In the genomic region with DNA sequence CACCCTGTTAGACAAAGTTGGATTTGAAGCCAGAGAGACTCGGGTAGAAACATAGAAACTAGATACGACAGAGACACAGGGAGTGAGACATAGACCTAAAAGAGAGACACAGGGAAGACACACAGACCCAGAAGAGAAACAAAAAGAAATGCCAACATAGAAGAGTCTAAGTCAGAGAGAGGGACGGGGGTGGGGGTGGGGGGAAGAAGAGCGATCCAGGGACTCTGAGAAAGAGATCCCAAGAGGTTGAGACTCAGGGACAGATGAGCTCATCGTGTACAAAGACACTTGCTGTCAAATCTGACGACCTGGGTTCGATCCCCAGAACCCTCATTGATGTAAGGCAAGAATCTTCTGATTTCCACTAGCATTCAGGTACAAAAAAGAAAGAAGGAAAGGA, we compare ENCODE assay signal across 8 mouse cellular contexts. TPM values are rescaled to one million over a fixed set of nuclear protein-coding genes. Genes with fewer than 3 reads are reported as not detected.
A peak's percentile ranks its signal among the peaks of the same experiment; 100 is the strongest.
DNase-seq lines count a peak whose midpoint lies in the region; ATAC-seq lines count a peak whose summit lies in the region.

No protein-coding gene starts in this region.

- no peaks in the 10 kb centered on the region for H3K36me3 ChIP-seq in kidney, embryonic 16.5 days (ENCODE audit: insufficient read depth, low read length)
- no peaks in the 10 kb centered on the region for H3K36me3 ChIP-seq in hindbrain, embryonic 12.5 days
- H3K36me3 ChIP-seq in midbrain, embryonic 11.5 days (ENCODE audit: control insufficient read depth, insufficient read depth, low read length), result no peaks in the 10 kb centered on the region

- H3K4me1 ChIP-seq in kidney, embryonic 16.5 days (ENCODE audit: insufficient read depth, low read length), result peaks cover 26% of the 10 kb centered on the region
- H3K4me1 ChIP-seq in brown adipose tissue, adult 24 weeks (ENCODE audit: control insufficient read depth, insufficient read depth, insufficient read length, low read length), result peaks cover 2% of the 10 kb centered on the region; the same call in 1 of the 2 replicates
- peaks cover 20% of the 10 kb centered on the region for H3K4me1 ChIP-seq in hindbrain, embryonic 12.5 days
- H3K4me1 ChIP-seq in midbrain, embryonic 11.5 days (ENCODE audit: control insufficient read depth, insufficient read depth, low read length), result peaks cover 11% of the 10 kb centered on the region

- no peaks in the 10 kb centered on the region for H3K9me3 ChIP-seq in kidney, embryonic 16.5 days (ENCODE audit: low read length)
- no peaks in the 10 kb centered on the region for H3K9me3 ChIP-seq in hindbrain, embryonic 12.5 days (replicated peaks)
- no peaks in the 10 kb centered on the region for H3K9me3 ChIP-seq in midbrain, embryonic 11.5 days (ENCODE audit: control insufficient read depth, low read length)

- peaks cover 43% of the 10 kb centered on the region for H3K27me3 ChIP-seq in kidney, embryonic 16.5 days (ENCODE audit: insufficient read depth, low read length)
- peaks cover 57% of the 10 kb centered on the region for H3K27me3 ChIP-seq in hindbrain, embryonic 12.5 days
- peaks cover 44% of the 10 kb centered on the region for H3K27me3 ChIP-seq in midbrain, embryonic 11.5 days (ENCODE audit: control insufficient read depth, insufficient read depth, low read length)

- H3K4me2 ChIP-seq in kidney, embryonic 16.5 days (replicated peaks; ENCODE audit: low read depth, low read length), result peak overlapping the region; percentile 89
- peak overlapping the region; percentile 48; the same call in 1 of the 2 replicates for H3K4me2 ChIP-seq in hindbrain, embryonic 12.5 days (replicated peaks)
- peak overlapping the region; percentile 49 for H3K4me2 ChIP-seq in midbrain, embryonic 11.5 days

- DNase-seq in kidney, adult 11 months, result no peak
- DNase-seq in midbrain, embryonic 11.5 days (ENCODE audit: low spot score, missing footprints), result peak; percentile 86
- DNase-seq in right cerebral cortex, adult 18-20 months, result no peak
- no peak for DNase-seq in adrenal gland, adult 18-20 months (ENCODE audit: low spot score in 2 of 2)
- DNase-seq in cerebellum, adult 9-10 months, result no peak

- no peak overlapping the region for H3K27ac ChIP-seq in kidney, embryonic 16.5 days (ENCODE audit: low read length)
- H3K27ac ChIP-seq in brown adipose tissue, adult 24 weeks (replicated peaks; ENCODE audit: low read depth, low read length), result no peak overlapping the region
- no peak overlapping the region for H3K27ac ChIP-seq in hindbrain, embryonic 12.5 days
- no peak overlapping the region for H3K27ac ChIP-seq in midbrain, embryonic 11.5 days (ENCODE audit: low read depth, low read length)

- ATAC-seq in kidney, embryonic 16.5 days (ENCODE audit: low FRiP score, low TSS enrichment), result no peak
- ATAC-seq in hindbrain, embryonic 12.5 days (ENCODE audit: low FRiP score), result no peak
- ATAC-seq in midbrain, embryonic 11.5 days (ENCODE audit: low FRiP score), result no peak

- H3K9ac ChIP-seq in kidney, embryonic 16.5 days (replicated peaks; ENCODE audit: low read length), result peak overlapping the region; percentile 71
- H3K9ac ChIP-seq in hindbrain, embryonic 12.5 days, result no peak overlapping the region
- H3K9ac ChIP-seq in midbrain, embryonic 11.5 days (ENCODE audit: low read length), result no peak overlapping the region

- H3K4me3 ChIP-seq in kidney, embryonic 16.5 days (ENCODE audit: low read length), result peak overlapping the region; percentile 65
- H3K4me3 ChIP-seq in brown adipose tissue, adult 24 weeks (ENCODE audit: insufficient read depth, low read depth, low read length), result peak overlapping the region; percentile 58
- no peak overlapping the region for H3K4me3 ChIP-seq in hindbrain, embryonic 12.5 days
- peak overlapping the region; percentile 31; the same call in 1 of the 2 replicates for H3K4me3 ChIP-seq in midbrain, embryonic 11.5 days (ENCODE audit: low read depth, low read length)

- 18% methylated on average over 7 of the region's 7 CpGs for WGBS in kidney, embryonic 16.5 days
- WGBS in hindbrain, embryonic 12.5 days, result 14% methylated on average over 7 of the region's 7 CpGs
- 15% methylated on average over 7 of the region's 7 CpGs for WGBS in midbrain, embryonic 11.5 days

RNA-seq across cellular contexts. Expression of gene Phldb3, which starts 1.1 kb away (rescaled TPM):
- 0.14 and 0.22 TPM in 2 replicates for polyA plus RNA-seq in kidney, embryonic 16.5 days (2015; fragmentation: Nextera tagmentation; extraction: Ambion mirVana)
- polyA plus RNA-seq in brown adipose tissue, adult 24 weeks (2012; ENCODE audit: insufficient read depth, insufficient read length, missing spikeins), result 0.75 TPM in 1 of 2 replicates, not detected in the other
- 0.09 TPM in 1 of 2 replicates, not detected in the other for polyA plus RNA-seq in hindbrain, embryonic 12.5 days (2016; fragmentation: Nextera tagmentation; extraction: Ambion mirVana)
- polyA plus RNA-seq in midbrain, embryonic 11.5 days (2014; fragmentation: Nextera tagmentation; extraction: Ambion mirVana), result 0.07 TPM in 1 of 2 replicates, not detected in the other
- 1 to 10 TPM; 3.8 to 5.2 TPM for total RNA-seq in adrenal gland, adult 18-20 months (2021)

RNA-seq across cellular contexts. Expression of gene Zfp575, which starts 24.3 kb away (rescaled TPM):
- polyA plus RNA-seq in kidney, embryonic 16.5 days (2015; fragmentation: Nextera tagmentation; extraction: Ambion mirVana), result 3.8 and 3.9 TPM in 2 replicates
- not detected in 2 replicates for polyA plus RNA-seq in brown adipose tissue, adult 24 weeks (2012; ENCODE audit: insufficient read depth, insufficient read length, missing spikeins)
- 5.1 and 5.5 TPM in 2 replicates for polyA plus RNA-seq in hindbrain, embryonic 12.5 days (2016; fragmentation: Nextera tagmentation; extraction: Ambion mirVana)
- polyA plus RNA-seq in midbrain, embryonic 11.5 days (2014; fragmentation: Nextera tagmentation; extraction: Ambion mirVana), result 1.0 and 1.4 TPM in 2 replicates
- under 1 TPM; 0.32 to 0.46 TPM for total RNA-seq in adrenal gland, adult 18-20 months (2021)

RNA-seq across cellular contexts. Expression of gene Ethe1, which starts 24.4 kb away (rescaled TPM):
- polyA plus RNA-seq in kidney, embryonic 16.5 days (2015; fragmentation: Nextera tagmentation; extraction: Ambion mirVana), result 53.0 and 55.2 TPM in 2 replicates
- 17.2 and 20.4 TPM in 2 replicates for polyA plus RNA-seq in brown adipose tissue, adult 24 weeks (2012; ENCODE audit: insufficient read depth, insufficient read length, missing spikeins)
- 14.2 and 15.4 TPM in 2 replicates for polyA plus RNA-seq in hindbrain, embryonic 12.5 days (2016; fragmentation: Nextera tagmentation; extraction: Ambion mirVana)
- 18.8 and 19.6 TPM in 2 replicates for polyA plus RNA-seq in midbrain, embryonic 11.5 days (2014; fragmentation: Nextera tagmentation; extraction: Ambion mirVana)
- total RNA-seq in adrenal gland, adult 18-20 months (2021), result 10 to 100 TPM; 28.9 to 40.3 TPM

RNA-seq across cellular contexts. Expression of gene Lypd3, which starts 24.6 kb away (rescaled TPM):
- polyA plus RNA-seq in kidney, embryonic 16.5 days (2015; fragmentation: Nextera tagmentation; extraction: Ambion mirVana), result 0.75 and 1.0 TPM in 2 replicates
- polyA plus RNA-seq in brown adipose tissue, adult 24 weeks (2012; ENCODE audit: insufficient read depth, insufficient read length, missing spikeins), result not detected in 2 replicates
- 1.3 and 1.5 TPM in 2 replicates for polyA plus RNA-seq in hindbrain, embryonic 12.5 days (2016; fragmentation: Nextera tagmentation; extraction: Ambion mirVana)
- 0.76 and 0.83 TPM in 2 replicates for polyA plus RNA-seq in midbrain, embryonic 11.5 days (2014; fragmentation: Nextera tagmentation; extraction: Ambion mirVana)
- under 1 TPM in 1 of 2 experiments, not detected in 1; 0.50 TPM for total RNA-seq in adrenal gland, adult 18-20 months (2021)
